Mouse (Mus musculus): ENCODE data around the gene Tmprss6. TPM values are rescaled to one million over a fixed set of nuclear protein-coding genes. Genes with fewer than 3 reads are reported as not detected.
A peak's percentile ranks its signal among the peaks of the same experiment; 100 is the strongest.

The Tmprss6 gene
- polyA plus RNA-seq, 1 experiment from 2014 or later = 155 TPM

DNA sequence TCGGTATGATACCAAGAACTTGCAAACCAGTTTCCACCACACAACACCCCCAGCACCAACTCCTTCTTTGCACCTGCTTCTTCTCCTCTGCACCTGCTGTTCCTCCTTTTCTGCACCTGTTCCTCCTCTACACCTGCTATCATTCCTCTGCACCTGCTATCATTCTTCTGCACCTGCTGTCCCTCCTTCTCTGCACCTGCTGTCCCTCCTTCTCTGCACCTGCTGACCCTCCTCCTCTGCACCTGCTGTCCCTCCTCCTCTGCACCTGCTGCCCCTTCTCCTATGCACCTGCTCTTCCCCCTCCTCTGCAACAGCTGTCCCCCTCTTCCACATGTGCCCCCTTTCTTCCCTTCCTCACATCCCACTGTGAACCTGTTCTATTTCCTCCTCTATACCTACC, 18.1 kb upstream of the Tmprss6 start:
- no peak for TF ChIP-seq CTCF (IDR thresholded peaks at IDR 0.05)
- no peaks in the 10 kb centered on the region for H3K27me3 ChIP-seq
- in situ Hi-C loops (cut with MboI; ENCODE audit: low pct_unique_long_range_greater_than_20kb) = no loop called here
- CTCF ChIA-PET = interaction anchor here (0.9 to 1.3 kb wide), 3 partner anchors 14 to 46 kb away, joined by 4 to 5 read pairs (median 4); no protein-coding TSS in a partner anchor
- DNase-seq (ENCODE audit: low read depth, low spot score) (no peak), ATAC-seq (no peak)
- POLR2A ChIA-PET = no interaction called here

DNA sequence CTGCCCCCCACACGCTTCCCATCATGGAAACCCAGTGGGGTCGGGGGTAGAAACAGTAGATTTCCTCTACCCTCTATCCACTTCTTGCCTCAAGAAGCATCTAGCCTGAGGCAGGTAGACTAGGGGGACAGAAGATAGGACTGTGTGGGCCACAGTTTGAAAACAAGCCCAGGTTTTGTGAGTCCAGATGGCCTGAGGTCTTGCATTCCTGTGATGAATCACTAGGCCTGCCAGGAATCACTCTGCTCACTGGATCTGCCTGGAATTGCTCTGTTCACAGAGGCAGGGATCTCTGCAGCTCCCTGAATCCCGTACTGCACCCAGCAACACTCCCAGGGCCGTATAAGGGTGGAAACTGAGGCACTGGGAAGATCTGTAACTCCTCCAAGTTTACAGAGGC, 14.9 kb upstream of the Tmprss6 start:
- POLR2A ChIA-PET = interaction anchor here (1.2 to 1.6 kb wide), 3 partner anchors 13 to 36 kb away, joined by 4 to 5 read pairs (median 4); no protein-coding TSS in a partner anchor
- peak; percentile 83 for DNase-seq (ENCODE audit: low read depth, low spot score)
- TF ChIP-seq CTCF (IDR thresholded peaks at IDR 0.05) = no peak
- ATAC-seq = peak; percentile 93
- in situ Hi-C loops (cut with MboI; ENCODE audit: low pct_unique_long_range_greater_than_20kb) = no loop called here
- CTCF ChIA-PET = interaction anchor here (0.8 to 2.3 kb wide), 3 partner anchors 10 to 34 kb away, joined by 3 to 7 read pairs (median 5); no protein-coding TSS in a partner anchor
- H3K27me3 ChIP-seq = no peaks in the 10 kb centered on the region

DNA sequence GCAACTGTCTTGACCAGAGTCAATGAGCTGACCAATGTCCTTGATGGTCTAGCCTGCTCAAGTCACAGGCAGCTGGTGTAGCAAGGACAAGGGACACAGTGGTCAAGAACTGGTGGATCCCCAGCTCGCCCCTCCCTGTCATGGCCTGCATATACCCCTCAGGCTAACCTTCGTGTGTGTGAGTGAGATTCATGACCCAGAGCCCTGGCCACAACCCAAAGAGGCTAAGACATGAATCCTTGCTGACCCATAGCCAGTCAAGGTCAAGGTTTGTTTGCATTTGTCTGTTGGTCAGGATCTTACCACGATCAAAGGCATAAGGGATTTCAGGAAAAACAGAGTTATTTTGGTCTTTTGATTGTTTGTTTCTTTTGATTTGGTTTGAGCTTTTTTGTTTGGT, 14.1 kb upstream of the Tmprss6 start:
- CTCF ChIA-PET = interaction anchor here (1.5 to 2.3 kb wide), 2 partner anchors 10 to 33 kb away, joined by 5 to 7 read pairs; no protein-coding TSS in a partner anchor
- in situ Hi-C loops (cut with MboI; ENCODE audit: low pct_unique_long_range_greater_than_20kb) = no loop called here
- DNase-seq (ENCODE audit: low read depth, low spot score) (no peak), ATAC-seq (no peak)
- TF ChIP-seq CTCF (IDR thresholded peaks at IDR 0.05) = no peak
- H3K27me3 ChIP-seq = no peaks in the 10 kb centered on the region
- POLR2A ChIA-PET = interaction anchor here (0.7 to 1.6 kb wide), 3 partner anchors 12 to 35 kb away, joined by 3 to 4 read pairs (median 4); no protein-coding TSS in a partner anchor

DNA sequence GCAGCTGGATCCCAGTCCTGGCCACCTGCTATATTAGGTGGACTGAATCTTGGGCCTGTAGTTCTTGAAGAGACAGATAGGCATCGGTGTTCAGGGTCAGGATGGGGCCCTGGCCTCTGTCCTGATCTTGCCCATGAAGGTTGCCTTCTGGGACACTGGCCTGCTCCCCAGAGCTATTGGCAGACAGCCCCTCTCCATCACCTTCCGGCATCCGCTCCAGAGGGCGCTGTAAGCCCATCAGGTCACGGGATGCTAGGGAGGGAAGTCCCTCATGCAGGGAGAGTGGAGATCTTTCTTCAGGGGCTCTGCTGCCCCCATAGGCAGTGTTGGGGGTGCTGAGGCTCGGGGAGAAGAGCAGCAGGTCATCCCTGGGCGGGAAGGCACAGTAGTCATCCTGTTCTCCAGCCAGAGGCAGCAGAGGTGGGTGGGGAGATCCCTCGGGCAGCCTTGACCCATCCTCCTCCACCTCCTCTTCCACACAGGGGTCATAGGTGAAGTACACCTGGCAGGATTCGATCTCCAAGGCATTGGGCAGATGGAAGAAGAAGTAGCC, 13.1 kb upstream of the Tmprss6 start:
- in situ Hi-C loops (cut with MboI; ENCODE audit: low pct_unique_long_range_greater_than_20kb) = no loop called here
- ChIA-PET CTCF (interaction anchor here (1.0 to 1.1 kb wide), 2 partner anchors 15 to 33 kb away, joined by 3 read pairs; no protein-coding TSS in a partner anchor), POLR2A (interaction anchor here (1.2 to 1.4 kb wide), 3 partner anchors 11 to 32 kb away, joined by 4 to 7 read pairs (median 5); no protein-coding TSS in a partner anchor)
- TF ChIP-seq CTCF (IDR thresholded peaks at IDR 0.05) = no peak
- no peak for DNase-seq (ENCODE audit: low read depth, low spot score)
- no peak for ATAC-seq
- no peaks in the 10 kb centered on the region for H3K27me3 ChIP-seq

DNA sequence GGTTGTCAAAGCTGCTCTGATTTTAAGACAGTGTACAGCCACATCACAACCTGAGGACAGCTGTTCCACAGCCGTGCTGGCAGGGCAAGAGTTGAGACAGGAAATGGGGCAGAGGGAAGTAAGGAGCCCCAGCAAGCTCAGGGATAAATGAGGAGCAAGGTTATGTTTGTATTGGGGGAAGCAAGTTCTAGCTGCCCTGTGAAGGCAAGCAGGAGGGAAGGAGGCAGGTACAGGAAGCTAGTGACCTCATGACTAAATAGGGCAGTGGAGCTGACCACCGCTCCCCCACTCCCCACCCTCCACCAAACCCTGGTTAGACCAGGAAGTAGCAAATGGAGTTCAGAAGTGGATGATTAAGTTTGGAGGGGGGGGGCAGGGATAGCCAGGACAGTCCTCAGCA, 12.6 kb upstream of the Tmprss6 start:
- in situ Hi-C loops (cut with MboI; ENCODE audit: low pct_unique_long_range_greater_than_20kb) = no loop called here
- H3K27me3 ChIP-seq = no peaks in the 10 kb centered on the region
- TF ChIP-seq CTCF (IDR thresholded peaks at IDR 0.05) = no peak
- ATAC-seq (no peak), DNase-seq (ENCODE audit: low read depth, low spot score) (no peak)
- ChIA-PET CTCF (interaction anchor here (1.0 to 1.1 kb wide), 3 partner anchors 14 to 33 kb away, joined by 3 read pairs; no protein-coding TSS in a partner anchor), POLR2A (interaction anchor here (1.2 to 1.4 kb wide), 2 partner anchors 14 to 32 kb away, joined by 5 to 7 read pairs; no protein-coding TSS in a partner anchor)

DNA sequence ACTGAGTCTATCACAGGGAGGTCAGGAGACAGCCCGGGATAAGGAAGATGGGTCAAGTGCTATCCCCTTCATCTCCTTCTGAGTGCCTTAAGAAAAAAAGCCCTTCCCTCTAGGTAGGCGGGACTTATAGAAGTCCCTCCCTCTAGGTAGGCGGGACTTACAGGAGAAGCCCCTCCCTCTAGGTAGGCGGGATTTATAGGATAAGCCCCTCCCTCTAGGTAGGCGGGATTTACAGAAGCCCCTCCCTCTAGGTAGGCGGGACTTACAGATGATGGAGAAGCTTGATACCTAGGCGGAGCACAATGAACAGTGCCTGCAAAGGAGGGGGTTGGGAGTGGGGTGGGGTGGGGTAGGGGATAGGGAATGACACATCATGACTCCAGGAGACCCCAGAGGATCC, 11.7 kb upstream of the Tmprss6 start:
- DNase-seq (ENCODE audit: low read depth, low spot score) (no peak), ATAC-seq (no peak)
- in situ Hi-C loops (cut with MboI; ENCODE audit: low pct_unique_long_range_greater_than_20kb) = no loop called here
- ChIA-PET POLR2A (interaction anchor here (0.6 to 1.2 kb wide), 2 partner anchors 31 to 50 kb away, joined by 3 to 5 read pairs; no protein-coding TSS in a partner anchor), CTCF (interaction anchor here (1.1 kb wide), 1 partner anchor 24 kb away, joined by 3 read pairs; no protein-coding TSS in a partner anchor)
- no peak for TF ChIP-seq CTCF (IDR thresholded peaks at IDR 0.05)
- no peaks in the 10 kb centered on the region for H3K27me3 ChIP-seq

DNA sequence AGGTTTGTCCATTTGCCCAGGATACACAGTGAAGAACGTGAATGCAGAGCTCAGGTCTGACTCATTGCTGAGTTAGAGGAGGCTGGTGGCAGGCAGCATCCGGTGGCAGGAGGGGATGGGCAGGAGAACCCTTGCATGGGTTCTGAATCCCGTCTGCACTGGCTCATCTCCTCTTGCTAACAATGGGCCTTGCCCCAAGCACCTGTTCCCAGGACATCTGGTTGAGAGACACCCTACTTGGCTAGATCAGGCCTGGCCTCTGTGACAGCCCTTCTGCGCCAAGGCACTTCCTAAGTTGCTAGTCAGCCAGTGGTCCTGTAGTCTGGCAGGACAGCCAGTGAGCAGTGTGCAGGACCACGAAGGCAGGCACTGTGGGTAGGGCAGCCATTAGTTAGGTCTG, 11.0 kb upstream of the Tmprss6 start:
- in situ Hi-C loops (cut with MboI; ENCODE audit: low pct_unique_long_range_greater_than_20kb) = no loop called here
- ChIA-PET CTCF (no interaction called here), POLR2A (no interaction called here)
- ATAC-seq (no peak), DNase-seq (ENCODE audit: low read depth, low spot score) (no peak)
- TF ChIP-seq CTCF (IDR thresholded peaks at IDR 0.05) = no peak
- H3K27me3 ChIP-seq = no peaks in the 10 kb centered on the region

DNA sequence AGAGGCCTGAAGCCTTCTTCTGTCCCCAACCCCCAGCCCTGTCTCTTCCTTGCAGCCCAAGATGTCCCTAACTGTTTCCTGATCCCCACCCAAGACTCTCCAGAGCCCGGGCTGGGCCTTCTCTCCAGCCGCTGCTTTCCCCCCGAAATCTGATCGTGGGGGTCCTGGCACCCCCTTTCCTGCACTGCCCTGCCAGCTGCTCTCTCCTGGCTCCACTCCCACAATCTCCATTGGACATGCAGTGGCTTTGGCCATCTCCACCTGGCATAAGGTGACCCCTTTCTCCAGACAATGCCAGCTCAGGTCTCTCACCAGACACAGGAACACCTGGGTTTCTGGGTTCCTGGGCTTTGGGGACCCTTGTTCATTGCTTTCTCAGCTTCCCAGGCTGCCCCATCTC, 9.6 kb upstream of the Tmprss6 start:
- in situ Hi-C loops (cut with MboI; ENCODE audit: low pct_unique_long_range_greater_than_20kb) = no loop called here
- DNase-seq (ENCODE audit: low read depth, low spot score) = no peak
- no peaks in the 10 kb centered on the region for H3K27me3 ChIP-seq
- CTCF ChIA-PET = interaction anchor here (1.3 kb wide), 1 partner anchor 15 kb away, joined by 3 read pairs; no protein-coding TSS in a partner anchor
- TF ChIP-seq CTCF (IDR thresholded peaks at IDR 0.05) = no peak
- POLR2A ChIA-PET = interaction anchor here (2.2 kb wide), 1 partner anchor 10 kb away, joined by 11 read pairs; the partner anchor contains the start of gene Tmprss6
- no peak for ATAC-seq

DNA sequence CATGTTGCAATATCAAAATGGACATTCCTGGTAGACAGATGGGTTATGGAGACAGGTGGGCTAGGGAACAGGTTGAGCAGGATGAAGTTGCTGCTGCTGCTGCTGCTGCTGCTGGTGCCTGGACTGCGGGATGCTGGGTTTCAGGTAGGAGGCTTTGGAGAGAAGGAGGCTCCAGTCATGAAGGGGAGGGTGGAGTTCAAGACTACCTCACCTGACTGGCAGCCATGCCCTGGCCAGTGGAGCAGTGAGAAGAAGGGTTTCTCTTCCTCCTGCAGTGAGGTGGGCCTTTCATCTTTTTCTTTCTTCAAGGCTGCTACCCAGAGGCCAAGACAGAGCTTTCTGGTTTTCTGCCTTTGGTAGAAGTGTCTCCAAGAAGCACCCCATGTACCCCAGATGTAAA, 8.4 kb upstream of the Tmprss6 start:
- no peak for ATAC-seq
- DNase-seq (ENCODE audit: low read depth, low spot score) = no peak
- in situ Hi-C loops (cut with MboI; ENCODE audit: low pct_unique_long_range_greater_than_20kb) = no loop called here
- ChIA-PET CTCF (no interaction called here), POLR2A (interaction anchor here (2.2 kb wide), 1 partner anchor 8 kb away, joined by 11 read pairs; the partner anchor contains the start of gene Tmprss6)
- no peaks in the 10 kb centered on the region for H3K27me3 ChIP-seq
- no peak for TF ChIP-seq CTCF (IDR thresholded peaks at IDR 0.05)

DNA sequence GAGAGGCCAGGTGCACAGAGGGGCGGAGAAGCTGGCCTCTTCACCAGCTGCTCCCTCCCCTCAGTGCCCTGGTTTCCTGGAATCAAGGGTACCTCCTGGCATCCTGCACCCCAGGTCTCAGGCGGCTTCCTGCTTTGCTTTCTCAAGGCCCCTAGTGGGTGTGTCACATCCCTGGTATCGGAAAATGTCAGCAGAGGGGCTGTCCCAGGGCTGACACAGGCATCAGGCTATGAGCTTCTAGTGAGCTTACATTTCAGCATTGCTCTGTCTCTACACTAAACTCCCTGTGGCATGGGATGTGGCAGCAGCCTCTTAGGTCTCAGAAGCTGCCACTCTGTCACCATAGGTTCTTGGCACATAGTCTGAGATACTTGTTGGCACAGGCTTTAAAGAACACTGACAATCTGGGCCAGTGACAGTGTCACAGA, 7.2 kb upstream of the Tmprss6 start:
- H3K27me3 ChIP-seq = no peaks in the 10 kb centered on the region
- CTCF ChIA-PET = interaction anchor here (1.2 kb wide), 1 partner anchor 28 kb away, joined by 3 read pairs; no protein-coding TSS in a partner anchor
- in situ Hi-C loops (cut with MboI; ENCODE audit: low pct_unique_long_range_greater_than_20kb) = no loop called here
- POLR2A ChIA-PET = no interaction called here
- no peak for ATAC-seq
- no peak for DNase-seq (ENCODE audit: low read depth, low spot score)
- TF ChIP-seq CTCF (IDR thresholded peaks at IDR 0.05) = no peak

DNA sequence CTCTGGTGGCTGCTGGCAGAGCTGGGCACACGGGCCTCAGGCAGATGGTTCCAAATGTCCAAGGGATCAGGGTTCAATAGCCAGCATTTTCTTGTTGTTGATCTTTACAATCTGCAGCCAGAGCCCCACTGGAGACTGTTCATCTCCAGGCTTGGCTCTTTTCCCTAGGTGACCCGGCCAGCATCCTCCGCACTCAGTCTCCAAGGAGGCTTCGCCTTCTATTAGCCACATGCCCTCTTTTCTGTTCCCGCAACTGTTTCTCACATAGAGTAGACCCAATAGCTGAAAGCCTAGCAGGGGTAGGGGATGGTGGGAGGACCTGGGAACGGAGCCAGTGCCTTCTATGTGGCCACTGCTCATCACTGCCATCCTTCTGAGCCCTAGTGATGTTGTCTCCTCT, 5.0 kb upstream of the Tmprss6 start:
- ATAC-seq (no peak), DNase-seq (ENCODE audit: low read depth, low spot score) (no peak)
- ChIA-PET POLR2A (no interaction called here), CTCF (interaction anchor here (1.6 kb wide), 1 partner anchor 9 kb away, joined by 5 read pairs; no protein-coding TSS in a partner anchor)
- in situ Hi-C loops (cut with MboI; ENCODE audit: low pct_unique_long_range_greater_than_20kb) = no loop called here
- TF ChIP-seq CTCF (IDR thresholded peaks at IDR 0.05) = no peak
- no peaks in the 10 kb centered on the region for H3K27me3 ChIP-seq
